Mouse (Mus musculus) urinary bladder, postnatal 36 days (tissue): ENCODE data around the gene Paf1.
A peak's percentile ranks its signal among the peaks of the same experiment; 100 is the strongest.
"Not testable (repeated sequence)": the region's sequence is repeated elsewhere in the genome, so short reads cannot be mapped to it uniquely, and the experiment has no call there.

Experiments
- DNase-seq, 2 experiments: peaks; one replicate each; pipeline ENCODE4 v3.0.0; 2022; ENCODE audit warnings: low spot score in 2 of 2, mixed read lengths in 1 of 2

Gene Paf1

GRCm38 (mm10) chr7:28384162-28384561 lies 8.6 kb upstream of the Paf1 start:
- DNase-seq, result no peak

- DNase-seq, result no peak
Measured at GRCm38 (mm10) chr7:28385196-28385595, 7.6 kb upstream of the Paf1 start.

- DNase-seq, result no peak
Measured at GRCm38 (mm10) chr7:28386007-28386406, 6.7 kb upstream of the Paf1 start.

GRCm38 (mm10) chr7:28386462-28386861 lies 6.3 kb upstream of the Paf1 start:
- peak; percentile 74 to 84 for DNase-seq

GRCm38 (mm10) chr7:28386877-28387276 lies 5.9 kb upstream of the Paf1 start:
- DNase-seq, result not testable (repeated sequence)

GRCm38 (mm10) chr7:28387384-28387783 lies 5.4 kb upstream of the Paf1 start:
- DNase-seq, result not testable (repeated sequence)

- DNase-seq, result no peak
Measured at GRCm38 (mm10) chr7:28390331-28390730, 2.4 kb upstream of the Paf1 start.

- DNase-seq, result no peak
Measured at GRCm38 (mm10) chr7:28393272-28393951, 661 bp downstream of the Paf1 start.

GRCm38 (mm10) chr7:28395425-28395824 lies 2.7 kb downstream of the Paf1 start:
- DNase-seq, result no peak

GRCm38 (mm10) chr7:28398000-28398399 lies 5.2 kb downstream of the Paf1 start:
- no peak for DNase-seq

GRCm38 (mm10) chr7:28398696-28399340 lies 6.1 kb downstream of the Paf1 start:
- DNase-seq, result no peak

GRCm38 (mm10) chr7:28401030-28401429 lies 8.3 kb downstream of the Paf1 start:
- no peak for DNase-seq

- no peak for DNase-seq
Measured at GRCm38 (mm10) chr7:28401942-28402341, 9.2 kb downstream of the Paf1 start.

- DNase-seq, result peak; percentile 19 to 61
Measured at GRCm38 (mm10) chr7:28410841-28411475, 18.2 kb downstream of the Paf1 start.

GRCm38 (mm10) chr7:28412826-28413225 lies 20.1 kb downstream of the Paf1 start:
- no peak for DNase-seq

- DNase-seq, result no peak
Measured at GRCm38 (mm10) chr7:28417368-28417767, 24.6 kb downstream of the Paf1 start.

- DNase-seq, result peak in 1 of 2 experiments; percentile 36
Measured at GRCm38 (mm10) chr7:28418096-28418670, 25.4 kb downstream of the Paf1 start.

GRCm38 (mm10) chr7:28419416-28419815 lies 26.7 kb downstream of the Paf1 start:
- DNase-seq, result no peak

GRCm38 (mm10) chr7:28423018-28423417 lies 30.3 kb downstream of the Paf1 start:
- DNase-seq, result no peak

- DNase-seq, result no peak
Measured at GRCm38 (mm10) chr7:28427738-28428137, 35.0 kb downstream of the Paf1 start.

- DNase-seq, result no peak
Measured at GRCm38 (mm10) chr7:28430512-28430911, 37.8 kb downstream of the Paf1 start.

GRCm38 (mm10) chr7:28432252-28432651 lies 39.5 kb downstream of the Paf1 start:
- DNase-seq, result no peak
